Mouse (Mus musculus) embryo, embryonic 10 days (tissue): ENCODE measurements around the gene Shank2.

ENCODE experiments used
- DNase-seq: peaks from one replicate; pipeline ENCODE4 v3.0.0-alpha.2; 2015; ENCODE audit warnings: low spot score

The Shank2 gene

GRCm38 (mm10) chr7:144421478-144421877, 419.8 kb downstream of the Shank2 start:
- no peak for DNase-seq

DNA sequence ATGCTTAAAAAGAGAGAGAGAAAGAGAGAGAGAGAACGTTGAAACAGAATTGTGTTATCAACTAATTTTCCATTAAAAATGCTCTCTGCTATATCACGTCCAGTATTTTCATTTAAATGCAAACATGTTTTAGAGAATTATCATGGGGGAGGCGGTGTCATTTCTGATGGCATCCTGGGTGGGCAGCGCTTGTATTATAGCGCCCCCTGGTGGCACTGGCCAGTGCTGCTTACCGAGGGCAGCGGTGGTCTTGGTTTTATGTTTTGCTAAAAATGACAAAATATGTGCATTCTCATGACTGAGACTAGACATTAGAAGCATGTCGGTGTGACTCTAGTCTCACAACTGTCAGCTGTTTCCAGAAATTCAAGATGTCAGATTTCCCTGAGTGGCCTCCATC, 424.2 kb downstream of the Shank2 start:
- DNase-seq, result peak; percentile 66

- DNase-seq, result no peak
Observed at GRCm38 (mm10) chr7:144426594-144426993, 424.9 kb downstream of the Shank2 start.

- DNase-seq, result no peak
Observed at GRCm38 (mm10) chr7:144427460-144427859, 425.7 kb downstream of the Shank2 start.

DNA sequence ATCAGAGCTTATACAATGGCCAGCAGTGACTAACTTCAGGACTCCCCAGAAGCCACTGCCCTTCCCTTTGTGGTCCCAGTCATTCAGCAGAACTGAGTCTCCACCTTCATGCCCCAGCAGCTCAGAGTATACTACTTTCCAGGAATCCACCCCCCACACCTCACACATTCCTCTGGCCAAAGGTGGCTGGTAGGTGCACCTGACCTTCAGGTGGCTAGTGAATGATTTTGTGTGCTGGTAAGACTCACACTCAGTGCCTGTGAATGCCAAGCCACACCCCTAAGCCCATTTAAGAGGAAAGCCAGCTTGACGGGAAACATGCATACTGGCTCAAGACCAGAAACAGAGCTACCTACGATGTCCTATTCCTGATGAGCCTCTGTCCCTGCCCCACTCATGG, 431.2 kb downstream of the Shank2 start:
- DNase-seq, result no peak

DNA sequence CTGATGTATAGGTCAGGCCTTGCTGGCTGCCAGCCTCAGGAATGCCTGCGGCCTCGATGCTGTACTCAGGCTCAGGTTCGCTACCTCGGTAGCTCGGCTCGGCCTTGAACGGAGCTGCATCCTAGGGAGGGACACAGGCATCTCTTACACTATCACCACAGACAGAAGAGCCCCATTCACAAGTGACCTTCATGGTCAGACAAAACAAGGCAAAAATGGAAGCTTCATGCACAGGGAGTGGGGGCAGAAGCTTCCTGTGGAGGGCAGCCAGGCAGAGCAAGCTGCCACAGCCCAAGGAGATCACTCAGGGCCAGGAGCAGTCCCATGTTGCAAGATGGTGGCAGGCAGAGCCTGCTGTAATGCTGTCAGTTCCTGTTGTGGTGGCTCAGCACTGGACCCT, 437.1 kb downstream of the Shank2 start:
- DNase-seq, result no peak

GRCm38 (mm10) chr7:144441466-144441865, 439.7 kb downstream of the Shank2 start:
- DNase-seq, result no peak

- DNase-seq, result no peak
Observed at GRCm38 (mm10) chr7:144441976-144442375, 440.2 kb downstream of the Shank2 start.

GRCm38 (mm10) chr7:144444788-144445187, 443.1 kb downstream of the Shank2 start:
- DNase-seq, result no peak

GRCm38 (mm10) chr7:144447146-144447545, 445.4 kb downstream of the Shank2 start:
- DNase-seq, result no peak

- no peak for DNase-seq
Observed at GRCm38 (mm10) chr7:144448186-144448585, 446.5 kb downstream of the Shank2 start.

GRCm38 (mm10) chr7:144449637-144450570, 448.2 kb downstream of the Shank2 start:
- DNase-seq, result no peak

DNA sequence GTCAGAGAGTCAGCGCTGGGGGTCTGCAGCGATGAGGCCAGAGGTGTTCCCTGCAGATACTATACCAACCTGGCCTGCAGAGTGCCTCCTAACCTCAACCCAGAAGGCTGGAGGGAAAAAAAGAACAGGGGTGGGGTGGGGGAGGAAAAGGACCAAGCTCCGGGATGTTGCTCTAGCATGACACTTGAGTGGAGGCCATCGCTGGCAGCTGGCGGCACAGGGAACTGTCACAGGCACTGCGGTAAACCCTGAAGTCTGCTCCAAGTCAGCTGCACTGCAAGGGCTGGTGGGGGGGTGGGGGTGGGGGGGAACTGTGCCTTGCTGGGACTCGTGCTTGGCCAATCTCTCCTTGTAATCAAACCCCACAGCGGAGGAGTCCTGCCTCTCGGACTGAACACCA, 448.9 kb downstream of the Shank2 start:
- no peak for DNase-seq

DNA sequence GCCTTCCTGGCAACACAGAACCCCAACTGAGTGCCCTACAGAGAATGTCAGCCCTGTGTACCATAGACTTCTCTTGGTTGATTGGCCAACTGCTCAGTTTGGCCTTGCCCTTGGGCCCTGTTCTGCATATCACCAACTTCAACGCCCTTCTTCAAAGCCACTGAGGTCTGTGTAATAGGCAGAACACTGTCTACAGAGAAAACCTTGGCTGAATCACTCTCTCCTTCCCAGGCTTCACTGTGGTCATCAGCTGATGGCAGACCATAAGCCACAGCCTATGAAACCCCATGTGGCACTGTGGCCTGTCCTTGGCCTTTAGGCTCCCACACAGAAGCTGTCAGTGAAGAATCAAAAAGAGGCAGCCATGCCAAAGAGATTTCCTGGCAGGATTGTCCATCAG, 457.2 kb downstream of the Shank2 start:
- DNase-seq, result no peak

- DNase-seq, result no peak
Observed at GRCm38 (mm10) chr7:144461246-144461902, 459.6 kb downstream of the Shank2 start.

GRCm38 (mm10) chr7:144462577-144462976, 460.8 kb downstream of the Shank2 start:
- no peak for DNase-seq

- DNase-seq, result no peak
Observed at GRCm38 (mm10) chr7:144468741-144469140, 467.0 kb downstream of the Shank2 start.

GRCm38 (mm10) chr7:144469181-144469641, 467.5 kb downstream of the Shank2 start:
- DNase-seq, result peak; percentile 18

DNA sequence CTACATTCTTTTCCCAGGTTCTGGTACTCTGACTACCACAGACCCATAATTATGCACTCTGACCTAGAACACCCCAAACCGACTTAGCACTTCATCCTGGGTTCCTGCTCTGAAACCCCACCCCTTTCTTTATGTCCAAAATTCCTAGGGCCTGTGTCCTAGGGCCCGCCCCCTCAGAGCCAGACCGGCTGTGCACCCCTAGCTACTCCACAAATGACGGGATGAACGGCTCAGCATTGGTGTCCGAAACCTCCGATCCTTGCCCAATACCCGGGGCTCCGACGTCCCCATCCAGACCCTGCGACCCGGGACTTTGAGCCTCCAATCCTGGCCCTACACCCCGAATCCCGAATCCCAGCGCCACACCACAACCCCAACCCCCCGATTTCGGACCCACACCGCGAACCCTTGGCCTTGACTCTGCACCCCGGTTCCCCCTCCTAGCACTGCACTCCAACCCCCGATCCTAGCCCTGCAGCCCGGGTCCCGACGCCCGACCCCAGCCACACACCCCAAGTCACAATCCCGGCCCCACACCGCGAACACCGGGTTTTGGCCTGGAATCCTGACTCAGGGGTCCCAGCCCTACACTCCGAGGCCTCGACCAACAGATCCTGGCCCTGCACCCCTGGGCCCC, 468.3 kb downstream of the Shank2 start:
- DNase-seq, result peak; percentile 40

GRCm38 (mm10) chr7:144470545-144471059, 468.9 kb downstream of the Shank2 start, which contains the start of gene Cttn:
Gene Cttn, minus strand, starts transcription at chr7:144471009.
- peak; percentile 94 for DNase-seq

- DNase-seq, result no peak
Observed at GRCm38 (mm10) chr7:144471103-144471502, 469.4 kb downstream of the Shank2 start.

- no peak for DNase-seq
Observed at GRCm38 (mm10) chr7:144473486-144473885, 471.8 kb downstream of the Shank2 start.
